Mouse (Mus musculus): ENCODE results near the gene Sema3b. TPM values are rescaled to one million over a fixed set of nuclear protein-coding genes. Genes with fewer than 3 reads are reported as not detected.

Sema3b gene
- polyA plus RNA-seq, 1 experiment from 2014 or later = 50.4 TPM

DNA sequence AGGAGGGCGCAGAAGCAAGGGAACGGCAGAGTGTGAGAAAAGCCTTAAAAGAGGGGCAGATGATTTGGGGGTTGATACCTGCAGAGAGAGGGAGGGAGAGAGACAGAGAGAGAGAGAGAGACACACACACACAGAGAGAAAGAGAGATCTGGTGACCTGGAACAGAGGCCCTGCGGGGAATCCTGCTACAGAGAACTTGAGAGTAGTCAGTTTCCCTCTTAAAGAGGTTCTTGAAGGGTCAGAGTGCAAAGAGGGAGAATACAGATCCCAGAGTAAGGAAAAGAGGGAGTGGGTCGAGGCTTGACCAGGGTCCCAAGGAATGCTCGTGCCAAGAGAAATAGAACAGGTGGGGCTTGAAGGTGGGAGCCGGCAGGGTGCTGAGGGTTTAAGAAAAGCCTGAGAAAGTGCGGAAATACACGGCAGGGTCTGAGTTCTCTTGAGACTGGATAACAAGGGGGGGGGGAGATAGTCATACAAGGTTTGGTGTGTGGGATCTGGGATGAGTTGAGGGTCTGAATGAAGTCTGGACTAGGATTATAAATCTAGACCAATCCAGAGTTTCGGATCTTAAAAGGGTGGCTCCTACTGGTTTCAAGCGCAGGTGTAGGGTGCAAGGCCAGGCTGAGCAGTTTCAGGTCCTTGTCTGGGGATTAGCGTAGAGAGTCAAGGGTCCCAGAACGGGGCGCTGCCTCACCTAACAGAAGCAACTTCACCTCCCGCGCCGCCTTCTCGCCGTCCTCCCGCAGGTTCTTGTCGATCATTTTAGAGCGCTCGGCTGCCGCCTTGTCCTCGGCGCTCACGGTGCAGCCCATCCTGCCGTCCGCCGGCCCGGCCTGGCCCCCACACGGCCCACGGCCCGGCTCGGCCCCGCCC is 25.6 kb upstream of the Sema3b start:
- ATAC-seq = peak; percentile 6; the same call in 1 of the 2 replicates
- Histone ChIP-seq H3K27ac (ENCODE audit: low read length) (peak overlapping the region; percentile 91), H3K4me2 (ENCODE audit: low read depth, low read length) (peak overlapping the region; percentile 97), H3K9me3 (ENCODE audit: control insufficient read depth, low read length) (no peaks in the 10 kb centered on the region), H3K4me3 (ENCODE audit: low read length) (peak overlapping the region; percentile 84), H3K9ac (ENCODE audit: low read depth, low read length) (peak overlapping the region; percentile 90), H3K36me3 (ENCODE audit: control insufficient read depth, insufficient read depth, low read length) (no peaks in the 10 kb centered on the region), H3K4me1 (ENCODE audit: control insufficient read depth, insufficient read depth, low read length) (peaks cover 45% of the 10 kb centered on the region), H3K27me3 (replicated peaks; ENCODE audit: control insufficient read depth, insufficient read depth, low read length) (no peaks in the 10 kb centered on the region)
- 2% methylated on average over 35 of the region's 35 CpGs for WGBS

DNA sequence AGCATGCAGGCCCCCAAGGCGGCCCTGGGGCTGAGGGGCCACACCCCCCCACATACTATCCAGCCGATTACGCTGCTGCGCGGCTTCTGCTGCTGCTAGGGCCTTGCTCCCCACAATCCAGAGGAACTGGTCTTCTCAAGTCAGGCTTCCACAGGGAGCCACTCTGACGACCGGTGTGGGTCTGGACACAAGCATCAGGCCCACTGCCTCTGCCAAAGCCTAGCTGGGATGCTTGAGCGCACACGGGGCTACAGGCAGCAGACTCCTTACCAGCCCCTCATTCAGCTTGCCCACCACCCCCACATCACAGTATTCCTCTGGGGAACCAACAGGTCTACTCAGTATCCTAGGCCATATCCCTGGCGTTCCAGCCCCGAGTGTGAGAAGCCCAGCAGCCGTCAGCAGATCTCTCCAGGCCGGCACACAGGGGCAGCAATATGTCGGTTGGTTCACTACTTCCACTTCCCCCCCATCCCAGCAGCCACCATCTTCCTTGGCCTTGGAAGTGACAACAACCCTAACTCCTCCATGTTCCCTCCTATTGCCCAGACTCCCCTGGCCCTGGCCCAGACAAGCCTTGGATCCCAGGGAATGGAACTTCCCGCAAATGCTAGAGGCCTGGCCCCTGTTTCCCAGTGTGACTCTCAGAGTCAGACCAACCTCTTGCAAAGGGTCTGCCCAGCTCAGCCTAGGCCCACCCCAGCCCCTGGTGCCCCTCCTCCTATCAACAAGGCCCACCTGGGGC is 24.8 kb upstream of the Sema3b start:
- peak overlapping the region; percentile 97 for H3K4me2 ChIP-seq (ENCODE audit: low read depth, low read length)
- ATAC-seq = 0 out of 2 replicates have a peak, but pooled peaks have one; percentile 5
- H3K4me1 ChIP-seq (ENCODE audit: control insufficient read depth, insufficient read depth, low read length) = peaks cover 50% of the 10 kb centered on the region
- H3K9ac ChIP-seq (ENCODE audit: low read depth, low read length) = peak overlapping the region; percentile 90
- H3K27ac ChIP-seq (ENCODE audit: low read length) = peak overlapping the region; percentile 91
- WGBS = 3% methylated on average over 15 of the region's 15 CpGs
- H3K36me3 ChIP-seq (ENCODE audit: control insufficient read depth, insufficient read depth, low read length) = no peaks in the 10 kb centered on the region
- no peaks in the 10 kb centered on the region for H3K27me3 ChIP-seq (replicated peaks; ENCODE audit: control insufficient read depth, insufficient read depth, low read length)
- peak overlapping the region; percentile 84 for H3K4me3 ChIP-seq (ENCODE audit: low read length)
- no peaks in the 10 kb centered on the region for H3K9me3 ChIP-seq (ENCODE audit: control insufficient read depth, low read length)

DNA sequence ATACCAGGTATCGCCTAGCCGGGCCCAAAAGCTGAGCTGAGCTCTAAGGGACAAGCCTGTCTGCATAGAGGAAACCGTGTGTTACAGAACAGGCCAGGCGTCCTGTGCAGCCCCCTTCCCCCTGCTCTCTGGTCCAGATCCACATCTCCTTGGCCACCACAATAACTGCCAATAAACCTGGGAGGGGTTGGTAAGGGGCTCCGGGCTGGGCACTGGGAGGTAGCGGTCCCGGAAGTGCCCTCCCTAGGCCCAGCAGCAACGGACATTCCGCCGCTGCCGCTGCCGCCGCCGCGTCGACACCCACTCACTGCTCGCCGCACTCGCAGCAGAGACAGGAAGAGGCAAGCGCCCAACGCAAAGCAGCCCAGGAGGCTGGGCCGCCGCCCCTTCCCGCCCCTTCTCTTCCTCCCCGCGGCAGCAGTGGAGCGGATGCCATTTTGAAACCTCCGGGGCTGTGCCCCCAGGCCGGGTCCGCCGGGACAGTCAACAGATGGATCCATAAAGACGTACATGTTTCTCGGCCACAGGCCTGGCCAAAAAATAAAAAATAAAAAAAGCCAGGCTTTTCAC is 24.1 kb upstream of the Sema3b start:
- WGBS = 1% methylated on average over 33 of the region's 33 CpGs
- ATAC-seq = peak; percentile 47
- peaks cover 57% of the 10 kb centered on the region for H3K4me1 ChIP-seq (ENCODE audit: control insufficient read depth, insufficient read depth, low read length)

DNA sequence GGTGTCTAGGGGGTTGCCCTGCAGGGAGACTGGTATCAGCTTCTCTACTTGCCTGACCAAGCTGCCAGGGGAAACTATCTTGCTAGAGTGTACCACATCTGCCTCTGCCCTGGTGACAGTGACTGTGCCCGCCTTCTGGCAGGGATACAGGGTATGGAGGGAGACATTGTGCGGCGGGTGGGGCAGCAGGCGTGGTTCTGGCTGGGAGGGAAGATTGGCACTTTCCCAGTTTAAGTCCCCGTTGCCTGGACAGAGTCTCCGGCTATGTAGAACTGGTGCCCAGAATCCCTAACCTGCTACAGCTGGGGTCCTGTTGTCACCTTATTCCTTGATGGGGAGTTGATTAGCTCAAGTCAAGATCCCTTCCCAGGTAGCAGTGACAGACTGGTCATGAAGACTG is 23.4 kb upstream of the Sema3b start:
- peak overlapping the region; percentile 97 for H3K4me2 ChIP-seq (ENCODE audit: low read depth, low read length)
- no peak for ATAC-seq
- WGBS = 58% methylated on average over 6 of the region's 6 CpGs
- H3K36me3 ChIP-seq (ENCODE audit: control insufficient read depth, insufficient read depth, low read length) = no peaks in the 10 kb centered on the region
- H3K27me3 ChIP-seq (replicated peaks; ENCODE audit: control insufficient read depth, insufficient read depth, low read length) = no peaks in the 10 kb centered on the region
- peak overlapping the region; percentile 90 for H3K9ac ChIP-seq (ENCODE audit: low read depth, low read length)
- H3K27ac ChIP-seq (ENCODE audit: low read length) = peak overlapping the region; percentile 25
- H3K4me3 ChIP-seq (ENCODE audit: low read length) = peak overlapping the region; percentile 84
- H3K4me1 ChIP-seq (ENCODE audit: control insufficient read depth, insufficient read depth, low read length) = peaks cover 64% of the 10 kb centered on the region
- H3K9me3 ChIP-seq (ENCODE audit: control insufficient read depth, low read length) = no peaks in the 10 kb centered on the region

More for the DNA sequence above, 24.1 kb upstream of the Sema3b start:
- H3K4me3 ChIP-seq (ENCODE audit: low read length) = peak overlapping the region; percentile 84
- peak overlapping the region; percentile 97 for H3K4me2 ChIP-seq (ENCODE audit: low read depth, low read length)
- H3K27me3 ChIP-seq (replicated peaks; ENCODE audit: control insufficient read depth, insufficient read depth, low read length) = no peaks in the 10 kb centered on the region
- H3K9ac ChIP-seq (ENCODE audit: low read depth, low read length) = peak overlapping the region; percentile 90
- H3K36me3 ChIP-seq (ENCODE audit: control insufficient read depth, insufficient read depth, low read length) = no peaks in the 10 kb centered on the region
- H3K27ac ChIP-seq (ENCODE audit: low read length) = peak overlapping the region; percentile 91
- H3K9me3 ChIP-seq (ENCODE audit: control insufficient read depth, low read length) = no peaks in the 10 kb centered on the region

DNA sequence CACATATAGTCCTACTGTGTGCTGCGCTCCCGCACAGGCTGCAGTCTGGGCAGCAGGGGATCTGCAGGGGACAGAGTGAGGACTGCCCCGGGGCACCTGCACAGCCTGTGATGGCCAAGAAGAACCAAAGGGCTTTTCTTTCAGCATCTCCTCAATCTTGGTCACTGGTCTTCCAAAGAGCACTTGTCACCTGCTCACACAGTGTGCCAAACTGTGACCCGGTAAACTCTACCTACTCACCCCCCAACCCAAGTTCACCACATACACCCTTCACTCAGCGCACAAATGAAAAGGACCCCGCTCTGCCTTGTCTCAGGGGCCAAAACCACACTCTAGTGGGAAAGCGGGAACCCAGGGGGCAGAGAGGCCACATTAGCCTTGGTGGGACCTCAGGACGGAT is 22.8 kb upstream of the Sema3b start:
- Histone ChIP-seq H3K4me3 (ENCODE audit: low read length) (peak overlapping the region; percentile 84; the same call in 1 of the 2 replicates), H3K27ac (ENCODE audit: low read length) (0 out of 2 replicates have a peak overlapping the region, but pooled peaks have one; percentile 84), H3K27me3 (replicated peaks; ENCODE audit: control insufficient read depth, insufficient read depth, low read length) (no peaks in the 10 kb centered on the region), H3K4me2 (ENCODE audit: low read depth, low read length) (no peak overlapping the region), H3K4me1 (ENCODE audit: control insufficient read depth, insufficient read depth, low read length) (peaks cover 69% of the 10 kb centered on the region), H3K9ac (ENCODE audit: low read depth, low read length) (peak overlapping the region; percentile 90), H3K9me3 (ENCODE audit: control insufficient read depth, low read length) (no peaks in the 10 kb centered on the region), H3K36me3 (ENCODE audit: control insufficient read depth, insufficient read depth, low read length) (no peaks in the 10 kb centered on the region)
- ATAC-seq = no peak
- WGBS = 89% methylated on average over 8 of the region's 8 CpGs

DNA sequence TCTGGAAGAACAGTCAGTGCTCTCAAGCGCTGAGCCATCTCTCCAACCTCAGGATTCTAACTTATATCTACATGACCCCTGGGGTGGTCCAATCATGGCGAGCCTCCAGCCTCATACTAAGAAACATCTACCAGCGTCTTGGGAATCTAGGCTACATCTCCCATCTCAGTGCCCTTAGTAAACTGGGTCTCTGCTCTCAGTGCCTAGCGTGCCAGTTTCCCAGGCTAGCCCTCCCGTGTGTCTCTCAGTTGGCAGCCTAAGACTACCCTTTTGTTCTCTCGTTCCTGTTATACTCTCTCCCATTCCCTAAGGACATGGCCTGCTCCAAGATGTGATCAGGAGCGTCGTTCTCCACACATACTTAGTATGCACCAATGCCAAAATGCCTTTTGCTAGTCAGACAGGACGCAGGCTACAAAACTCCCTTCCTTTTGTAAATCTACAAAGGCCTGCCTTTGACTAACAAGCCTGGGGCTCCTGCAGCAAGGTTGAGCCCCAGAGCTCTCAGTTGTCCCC is 22.3 kb upstream of the Sema3b start:
- Histone ChIP-seq H3K4me1 (ENCODE audit: control insufficient read depth, insufficient read depth, low read length) (peaks cover 72% of the 10 kb centered on the region), H3K9ac (ENCODE audit: low read depth, low read length) (peak overlapping the region; percentile 90; the same call in 1 of the 2 replicates), H3K27ac (ENCODE audit: low read length) (peak overlapping the region; percentile 84; the same call in 1 of the 2 replicates), H3K4me2 (ENCODE audit: low read depth, low read length) (no peak overlapping the region), H3K9me3 (ENCODE audit: control insufficient read depth, low read length) (no peaks in the 10 kb centered on the region), H3K27me3 (replicated peaks; ENCODE audit: control insufficient read depth, insufficient read depth, low read length) (no peaks in the 10 kb centered on the region), H3K4me3 (ENCODE audit: low read length) (no peak overlapping the region), H3K36me3 (ENCODE audit: control insufficient read depth, insufficient read depth, low read length) (no peaks in the 10 kb centered on the region)
- WGBS = 67% methylated on average over 9 of the region's 9 CpGs
- ATAC-seq = no peak

DNA sequence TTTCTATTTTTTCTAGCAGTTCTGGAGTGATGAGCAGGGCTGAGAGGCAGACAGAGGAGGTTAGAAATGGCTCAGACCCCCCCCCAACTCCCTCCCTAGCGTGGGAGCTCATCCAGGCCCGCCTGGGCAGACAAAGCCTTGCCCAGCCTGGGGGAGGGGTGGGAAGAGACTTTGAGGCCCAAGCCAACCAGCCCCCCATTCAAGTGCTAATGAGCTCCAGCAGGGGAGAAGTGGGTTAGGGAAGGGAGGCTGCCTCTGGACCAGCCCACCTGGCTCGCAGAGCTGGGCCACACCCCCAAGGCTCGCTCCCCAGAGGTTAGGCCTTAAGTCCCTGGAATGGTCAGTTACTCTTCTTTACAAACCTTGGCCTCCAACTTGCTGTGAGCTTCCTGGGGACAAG is 21.5 kb upstream of the Sema3b start:
- no peaks in the 10 kb centered on the region for H3K27me3 ChIP-seq (replicated peaks; ENCODE audit: control insufficient read depth, insufficient read depth, low read length)

DNA sequence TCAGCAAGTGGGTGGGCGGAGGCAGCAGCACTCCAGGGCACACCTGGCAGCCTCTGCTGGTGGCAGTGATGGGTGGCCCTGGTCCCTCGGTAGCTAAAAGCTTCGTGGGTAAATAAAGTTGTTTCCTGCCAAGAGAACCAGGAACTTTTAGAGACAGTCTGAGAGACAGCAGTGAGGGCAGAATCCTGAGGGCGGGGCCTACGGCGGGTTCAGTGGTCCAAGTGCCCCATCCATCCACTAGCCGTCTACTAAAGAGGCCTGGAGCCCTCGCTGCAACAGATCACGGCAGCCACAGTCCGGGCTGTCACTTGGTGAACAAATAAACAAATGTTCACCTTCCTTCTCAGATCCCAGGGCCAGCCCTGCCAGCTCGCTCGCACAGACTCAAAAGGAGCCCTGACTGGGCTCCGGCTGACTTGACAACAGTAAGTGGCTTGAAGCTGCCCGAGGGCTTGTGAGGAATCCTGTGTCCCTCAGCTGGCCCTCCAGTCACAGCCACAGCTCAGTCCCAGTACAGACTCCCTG is 20.9 kb upstream of the Sema3b start:
- Histone ChIP-seq H3K9me3 (ENCODE audit: control insufficient read depth, low read length) (no peaks in the 10 kb centered on the region), H3K9ac (ENCODE audit: low read depth, low read length) (peak overlapping the region; percentile 57), H3K27me3 (replicated peaks; ENCODE audit: control insufficient read depth, insufficient read depth, low read length) (no peaks in the 10 kb centered on the region), H3K4me2 (ENCODE audit: low read depth, low read length) (peak overlapping the region; percentile 34), H3K36me3 (ENCODE audit: control insufficient read depth, insufficient read depth, low read length) (peaks cover 7% of the 10 kb centered on the region; the same call in 1 of the 2 replicates), H3K27ac (ENCODE audit: low read length) (peak overlapping the region; percentile 84), H3K4me3 (ENCODE audit: low read length) (no peak overlapping the region), H3K4me1 (ENCODE audit: control insufficient read depth, insufficient read depth, low read length) (peaks cover 77% of the 10 kb centered on the region)
- ATAC-seq = no peak
- 26% methylated on average over 14 of the region's 14 CpGs for WGBS

More for the DNA sequence above, 21.5 kb upstream of the Sema3b start:
- Histone ChIP-seq H3K4me2 (ENCODE audit: low read depth, low read length) (peak overlapping the region; percentile 34; the same call in 1 of the 2 replicates), H3K9me3 (ENCODE audit: control insufficient read depth, low read length) (no peaks in the 10 kb centered on the region), H3K4me1 (ENCODE audit: control insufficient read depth, insufficient read depth, low read length) (peaks cover 71% of the 10 kb centered on the region), H3K4me3 (ENCODE audit: low read length) (no peak overlapping the region), H3K36me3 (ENCODE audit: control insufficient read depth, insufficient read depth, low read length) (0 out of 2 replicates have a peak, but pooled peaks cover 1% of the 10 kb centered on the region), H3K27ac (ENCODE audit: low read length) (peak overlapping the region; percentile 84), H3K9ac (ENCODE audit: low read depth, low read length) (peak overlapping the region; percentile 57)
- no peak for ATAC-seq
- 19% methylated on average over 4 of the region's 4 CpGs for WGBS
